Mouse (Mus musculus) central nervous system, embryonic 18 days (tissue): ENCODE measurements around the gene Galnt7. TPM values are rescaled to one million over a fixed set of nuclear protein-coding genes. Genes with fewer than 3 reads are reported as not detected.

ENCODE experiments used
- polyA plus RNA-seq: library from polyadenylated mRNA; depleted of rRNA; stranded (reverse); fragments of >200 nt; gene quantifications from 2 replicates; pipeline ENCODE4 v1.2.3, GENCODE M21; 2012; rRNA removed

Galnt7 gene
- 7.5 and 7.7 TPM in 2 replicates for polyA plus RNA-seq

DNA sequence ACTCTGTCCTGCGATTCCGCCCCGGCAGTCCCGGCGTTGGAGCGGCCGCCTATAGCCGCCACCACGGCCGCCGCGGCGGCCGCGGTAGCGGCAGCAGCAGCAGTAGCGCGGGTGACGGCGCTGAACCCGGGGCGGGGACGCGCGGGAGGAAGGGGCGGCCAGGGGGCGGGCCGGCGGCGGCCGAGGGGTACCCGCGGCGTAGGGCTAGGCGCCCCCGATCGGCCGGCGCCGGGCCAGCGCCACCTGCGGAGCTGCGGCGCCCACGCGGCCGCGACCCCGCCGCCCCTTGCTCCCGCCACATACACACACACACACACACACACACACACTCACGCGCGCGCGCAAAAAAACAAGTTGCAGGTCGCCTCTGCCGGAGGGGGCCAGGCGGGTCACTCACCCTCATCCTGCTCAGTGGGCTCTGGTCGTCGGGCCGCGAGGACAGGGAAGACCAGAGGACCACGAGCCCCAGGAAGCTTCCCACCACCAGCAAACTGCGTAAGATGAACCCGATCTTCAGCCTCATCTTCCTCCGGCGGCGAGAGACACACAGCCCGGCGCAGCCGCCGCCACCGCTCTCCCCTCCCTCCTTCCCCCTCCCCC, at the start of gene Galnt7:
Gene Galnt7, minus strand, starts transcription at position 577 of the 600 bp plus-strand sequence.

DNA sequence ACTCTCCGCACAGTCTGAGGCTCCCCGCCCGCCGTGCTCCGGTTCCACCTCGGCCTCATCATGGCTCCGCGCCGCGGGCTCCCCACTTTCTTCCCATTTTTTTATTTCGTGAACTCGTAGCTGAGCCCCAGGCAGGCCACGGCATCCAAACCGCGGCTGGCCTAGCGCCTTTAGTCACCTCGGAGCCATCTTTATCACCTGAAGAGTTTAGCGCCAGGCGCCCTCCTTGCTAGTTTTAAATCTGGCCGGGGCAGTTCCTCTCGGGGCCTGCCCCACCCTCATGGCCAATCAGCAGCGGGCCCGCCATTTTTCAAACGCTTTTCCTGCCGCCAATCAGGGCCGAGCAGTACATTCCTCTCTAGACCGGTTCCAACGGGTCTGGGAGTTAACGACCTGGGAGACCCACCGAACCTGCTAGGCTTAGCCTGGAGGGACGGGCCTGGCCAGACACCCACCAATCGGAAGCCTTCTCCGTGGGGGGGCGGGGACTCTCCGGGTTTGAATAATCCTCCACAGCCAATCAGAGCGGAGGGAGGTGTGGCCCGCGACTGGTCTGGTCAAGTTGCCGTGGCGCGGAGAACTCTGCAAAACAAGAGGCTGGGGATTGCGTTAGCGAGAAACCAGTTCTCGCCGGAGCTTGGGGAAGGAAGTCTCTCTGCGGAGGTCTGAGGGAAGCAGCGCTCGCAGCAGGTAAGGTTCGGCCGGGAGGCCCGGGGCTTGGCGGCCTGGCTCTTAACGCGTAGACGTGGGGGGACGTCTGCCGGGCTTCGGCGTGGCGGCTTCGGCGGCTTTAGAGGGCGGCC, 141.3 kb downstream of the Galnt7 start, which contains the start of gene Hmgb2:
Gene Hmgb2, plus strand, starts transcription at position 592 of the 803 bp plus-strand sequence.

DNA sequence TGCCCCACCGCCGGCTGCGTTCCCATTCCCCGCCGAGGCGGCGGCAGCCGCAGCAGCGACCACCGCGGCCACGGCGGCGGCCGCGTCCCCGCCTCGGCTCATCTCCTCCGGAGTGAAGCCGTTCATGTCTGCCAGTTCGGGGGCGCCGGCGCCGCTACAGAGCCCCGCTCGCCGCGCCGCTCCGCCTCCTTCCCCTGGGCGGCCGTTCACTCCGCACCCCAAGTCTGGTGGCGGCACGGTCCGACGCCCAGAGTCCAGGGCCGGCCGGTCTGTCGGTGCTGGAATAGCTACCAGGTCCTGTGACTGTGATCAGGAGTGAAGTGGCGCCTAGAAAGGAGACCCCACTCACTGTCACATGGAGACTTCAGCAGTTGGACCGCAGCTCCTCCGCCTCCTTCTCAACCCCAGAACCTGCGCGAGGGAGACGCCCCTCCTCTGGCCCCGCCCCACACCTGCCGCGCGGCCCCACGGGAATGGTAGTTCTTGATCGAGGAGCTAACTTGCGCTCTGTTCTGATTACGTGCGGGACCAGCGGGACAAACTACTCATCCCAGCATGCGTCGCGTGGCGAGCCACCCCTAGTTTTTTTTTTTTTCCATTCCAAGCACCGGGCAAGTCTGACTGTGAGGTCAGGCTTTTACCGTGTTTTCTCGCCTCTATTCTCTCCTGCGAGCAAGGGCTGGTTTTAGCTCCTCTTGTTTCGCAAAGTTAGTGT, 165.2 kb downstream of the Galnt7 start, which contains the start of gene Sap30:
Gene Sap30, minus strand, starts transcription at position 420 of the 715 bp plus-strand sequence.

Other genes with a start within 250 kb of the Galnt7 start
- 27.0 and 28.5 TPM in 2 replicates for gene Scrg1, start 197.1 kb downstream of the Galnt7 start, polyA plus RNA-seq
- 28.0 and 31.3 TPM in 2 replicates for gene Sap30, start 165.2 kb downstream of the Galnt7 start, polyA plus RNA-seq
- 35.5 and 39.1 TPM in 2 replicates for gene Hmgb2, start 141.1 kb downstream of the Galnt7 start, polyA plus RNA-seq